Mouse (Mus musculus): ENCODE measurements around the gene Pla2g6.

DNA sequence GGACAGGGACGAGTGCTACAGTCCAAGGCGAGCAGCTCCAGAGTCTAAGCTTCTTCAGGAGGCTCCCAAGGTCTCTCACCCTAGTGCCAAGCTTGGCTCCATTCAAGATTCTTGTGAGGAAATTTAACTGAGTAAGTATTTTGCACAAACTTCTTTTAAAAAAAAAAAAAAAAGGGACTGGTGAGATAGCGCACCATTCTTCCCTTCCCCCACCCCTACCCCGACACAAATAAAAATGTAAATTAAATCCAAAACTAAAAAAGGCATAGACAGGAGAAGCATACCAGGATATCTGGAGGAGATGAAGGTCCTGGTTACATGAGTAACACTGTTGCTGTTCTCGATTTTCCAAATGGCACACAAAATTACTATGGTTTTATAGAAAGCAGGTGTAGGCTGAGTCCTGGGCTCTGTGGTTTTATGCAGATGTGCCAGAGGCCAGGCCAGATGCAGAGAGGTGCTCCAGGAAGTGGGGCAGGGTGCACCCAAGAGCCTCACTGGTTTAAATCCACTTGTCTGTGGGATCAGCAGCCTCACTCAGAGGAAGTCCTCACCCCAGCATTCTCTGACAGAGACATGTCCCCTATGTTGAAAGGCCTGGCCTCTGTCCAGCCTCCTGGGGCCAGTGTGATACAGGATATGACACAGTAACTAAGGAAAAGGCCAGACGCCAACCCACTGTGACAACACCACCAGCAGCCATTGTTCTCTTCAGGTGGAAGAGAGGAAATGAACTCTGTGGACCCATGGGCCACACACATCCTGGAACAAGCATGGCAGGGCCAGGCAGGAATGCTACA, 5.0 kb downstream of the Pla2g6 start:
- TF ChIP-seq POLR2A (IDR thresholded peaks at IDR 0.05; ENCODE audit: low read depth, low read length) (no peak), CTCF (IDR thresholded peaks at IDR 0.05; ENCODE audit: borderline replicate concordance, insufficient read depth, low read length) (no peak)

Data from embryonic fibroblast, embryonic 13.5 days (primary cell).